Mouse (Mus musculus) kidney, postnatal 10 days (tissue): ENCODE results near the gene Ajuba.
A peak's percentile ranks its signal among the peaks of the same experiment; 100 is the strongest.
"Not testable (repeated sequence)": the region's sequence is repeated elsewhere in the genome, so short reads cannot be mapped to it uniquely, and the experiment has no call there.

Experiments
- DNase-seq: peaks from one replicate; pipeline ENCODE4 v3.0.0; 2021; ENCODE audit warnings: mixed read lengths

Ajuba gene

DNA sequence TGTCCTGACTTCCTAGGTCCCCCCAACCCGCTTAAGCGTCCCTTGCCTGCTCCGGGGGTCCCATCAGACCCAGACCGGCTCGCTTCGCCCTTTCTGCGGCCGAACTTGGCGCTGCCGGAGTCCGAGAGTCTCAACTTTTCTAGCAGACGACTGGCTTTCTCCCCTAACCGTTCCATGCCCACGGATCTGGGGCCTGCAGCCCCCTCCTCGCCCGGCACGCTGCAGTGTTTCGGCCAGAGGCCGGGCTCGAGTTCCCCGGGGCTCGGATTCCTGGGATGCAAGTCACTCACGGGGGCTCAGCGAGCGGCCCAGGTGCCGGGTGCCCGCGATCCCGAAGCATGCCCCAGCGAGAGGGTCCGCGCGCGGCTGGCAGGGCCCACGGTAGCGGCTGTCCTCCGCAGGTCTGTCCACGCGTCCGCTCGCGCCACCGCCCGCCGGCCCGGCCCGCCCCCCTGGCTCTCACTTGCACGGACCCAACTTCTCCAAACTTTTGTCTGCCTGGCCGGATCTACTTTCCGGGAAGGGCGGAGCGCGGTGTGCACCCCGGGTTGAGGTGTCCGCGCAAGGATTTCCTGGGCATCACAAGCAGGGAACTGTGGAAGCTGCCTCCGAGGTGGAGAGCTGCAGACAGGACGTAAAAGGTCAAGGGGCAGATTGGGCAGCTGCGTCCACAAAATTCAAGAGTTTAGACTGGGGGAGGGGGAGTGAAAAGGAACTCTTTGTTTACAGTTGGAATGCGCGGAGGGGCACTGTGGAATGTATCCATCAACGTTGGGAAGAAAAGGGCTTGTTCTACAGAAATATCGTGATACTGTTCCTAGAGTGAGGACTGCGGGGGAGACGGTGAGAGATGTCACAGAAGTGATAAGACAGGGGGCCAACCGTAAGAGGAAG is at the start of gene Ajuba:
Ajuba (minus strand) TSS at position 470 of the 894 bp plus-strand sequence.
- peak; percentile 96 for DNase-seq

DNA sequence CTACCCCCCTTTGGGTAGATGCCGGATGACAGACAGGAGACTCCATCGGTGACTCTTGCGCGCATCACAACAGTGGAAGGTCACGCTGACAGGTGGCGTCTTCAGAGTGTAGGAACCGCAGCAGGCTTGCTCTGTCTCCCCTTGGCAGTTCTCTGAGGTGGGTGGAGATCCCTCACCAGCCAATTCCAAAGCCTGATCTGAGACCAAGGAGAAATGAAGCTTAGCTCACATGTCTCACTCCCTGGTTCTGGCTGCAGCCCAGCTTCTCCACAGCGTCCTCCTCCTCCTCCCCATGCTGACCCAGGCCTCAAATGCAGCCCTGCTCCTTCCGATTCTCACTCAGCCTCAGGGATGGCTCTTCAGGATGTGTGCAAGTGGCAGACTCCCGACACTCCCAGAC is 47.6 kb upstream of the Ajuba start:
- no peak for DNase-seq

DNA sequence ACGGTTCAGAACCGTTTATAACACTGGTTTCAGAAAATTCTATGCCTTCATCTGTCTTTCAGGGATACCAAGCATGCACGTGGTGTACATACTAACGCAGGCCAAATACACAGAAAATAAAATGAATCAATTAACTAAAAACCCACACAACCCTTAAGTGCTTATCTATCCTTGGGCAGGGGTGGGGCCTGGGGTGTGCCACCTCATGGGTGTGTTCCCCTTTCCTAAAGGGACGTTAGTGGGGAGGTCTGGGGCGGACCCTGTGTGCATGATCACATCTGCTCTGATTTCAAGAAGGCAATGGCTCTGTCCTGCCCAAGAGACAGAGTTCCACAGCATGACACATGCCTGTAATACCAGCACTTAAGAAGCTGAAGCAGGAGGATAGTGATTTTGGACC is 46.0 kb upstream of the Ajuba start:
- no peak for DNase-seq

DNA sequence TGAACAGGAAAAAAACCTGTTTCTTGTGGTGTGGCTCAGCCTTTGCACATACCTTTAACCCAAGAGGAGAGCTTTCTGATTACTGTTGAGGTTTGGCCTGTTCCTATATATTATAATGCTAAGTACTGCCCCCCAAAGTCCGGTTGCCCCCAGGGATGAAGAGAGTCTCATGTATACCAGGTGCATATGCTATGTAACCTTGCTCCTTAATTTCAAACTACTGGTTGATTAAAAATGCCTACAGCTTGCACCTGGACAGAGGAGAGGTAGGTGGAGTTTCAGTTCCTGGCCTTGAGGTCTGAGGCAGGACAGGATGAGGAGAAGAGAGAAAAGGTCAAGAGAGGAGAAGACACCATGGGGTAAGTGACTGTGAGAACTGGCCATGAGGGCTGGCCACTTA is 43.8 kb upstream of the Ajuba start, which contains the start of gene Psmb11:
Psmb11 (plus strand) TSS at position 301 of the 400 bp plus-strand sequence.
- DNase-seq: no peak

DNA sequence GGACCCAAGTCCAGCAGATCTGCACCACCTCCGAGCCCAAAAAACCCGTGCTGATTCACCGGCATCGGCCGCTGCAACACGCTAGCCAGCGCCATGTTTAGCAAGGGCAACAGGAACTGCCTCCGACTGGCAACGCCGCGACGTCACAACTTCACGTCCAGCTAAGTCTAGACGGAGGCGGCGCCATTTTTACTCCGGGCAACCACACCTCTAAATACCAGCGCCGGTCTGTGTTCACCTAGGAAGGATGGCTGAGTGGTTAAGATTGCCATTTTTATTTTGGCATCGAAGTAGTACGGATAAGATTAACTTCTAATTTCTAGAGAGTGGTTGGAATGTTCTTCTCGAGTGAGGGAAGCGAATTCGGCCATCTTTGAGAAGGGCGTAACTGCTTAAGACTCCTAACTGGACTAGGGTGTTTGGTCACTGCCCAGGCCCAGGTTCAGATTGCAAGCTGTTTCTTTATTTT is 40.6 kb upstream of the Ajuba start, which contains the start of gene Psmb5:
Psmb5 (minus strand) TSS at position 126 of the 469 bp plus-strand sequence.
- DNase-seq: peak; percentile 94

DNA sequence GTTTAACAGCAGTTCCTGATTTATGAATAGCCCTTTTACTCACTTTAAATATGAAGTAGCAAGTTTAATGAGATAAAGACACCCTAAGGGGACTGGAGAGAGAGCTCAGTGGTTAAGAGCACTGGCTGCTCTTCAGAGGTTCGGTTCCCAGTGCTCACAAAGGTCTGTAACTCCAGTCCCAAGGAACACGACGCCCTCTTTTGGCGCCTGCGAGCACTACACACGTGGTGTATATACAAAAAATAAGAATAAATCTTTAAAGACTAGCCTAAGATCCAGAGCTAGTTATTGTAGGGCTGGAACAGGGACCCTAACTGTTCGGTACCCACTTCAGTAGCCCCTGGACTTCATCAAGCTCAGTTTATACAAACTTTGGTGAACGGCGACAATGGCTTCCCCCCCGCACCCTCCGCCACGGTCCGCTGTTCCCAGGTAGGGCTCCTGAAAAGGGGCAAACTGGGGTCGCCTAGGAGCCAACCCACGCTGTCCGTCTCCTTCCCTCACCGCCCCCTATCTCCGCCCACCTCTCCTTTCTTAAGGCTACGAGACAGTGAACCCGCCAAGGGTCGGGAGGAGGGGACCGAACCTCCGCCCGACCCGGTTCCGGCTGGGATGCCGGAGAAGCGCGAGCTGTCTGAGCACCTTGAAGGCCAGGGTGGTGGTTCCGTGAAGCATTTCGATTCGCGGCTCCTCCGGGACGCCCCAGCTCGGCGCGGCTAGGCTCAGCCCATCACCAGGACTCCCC is 40.0 kb upstream of the Ajuba start:
- DNase-seq: no peak

DNA sequence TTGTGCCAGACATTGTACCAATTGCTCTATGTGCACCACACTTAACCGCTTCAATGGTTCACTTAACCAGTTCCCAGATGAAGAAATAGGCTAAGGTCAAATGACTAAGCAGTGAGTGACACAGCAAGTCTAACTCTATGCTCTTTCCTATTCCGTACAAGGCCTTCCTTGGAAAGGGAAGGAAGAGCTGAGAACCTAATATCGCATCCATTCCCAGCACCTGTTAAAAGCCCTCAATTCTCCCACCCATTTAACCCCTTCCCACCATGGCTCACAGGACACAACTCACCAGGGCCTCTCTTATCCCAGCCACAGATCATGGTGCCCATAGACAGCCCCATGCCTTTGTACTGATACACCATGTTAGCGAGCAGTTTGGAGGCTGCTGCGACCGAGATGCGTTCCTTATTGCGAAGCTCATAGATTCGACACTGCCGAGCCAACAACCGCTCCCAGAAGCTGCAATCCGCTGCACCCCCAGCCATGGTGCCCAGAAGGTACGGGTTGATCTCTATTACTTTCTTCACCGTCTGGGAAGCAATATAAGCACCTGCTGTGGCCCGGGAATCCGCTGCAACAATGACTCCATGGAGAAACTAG is 39.0 kb upstream of the Ajuba start:
- no peak for DNase-seq

DNA sequence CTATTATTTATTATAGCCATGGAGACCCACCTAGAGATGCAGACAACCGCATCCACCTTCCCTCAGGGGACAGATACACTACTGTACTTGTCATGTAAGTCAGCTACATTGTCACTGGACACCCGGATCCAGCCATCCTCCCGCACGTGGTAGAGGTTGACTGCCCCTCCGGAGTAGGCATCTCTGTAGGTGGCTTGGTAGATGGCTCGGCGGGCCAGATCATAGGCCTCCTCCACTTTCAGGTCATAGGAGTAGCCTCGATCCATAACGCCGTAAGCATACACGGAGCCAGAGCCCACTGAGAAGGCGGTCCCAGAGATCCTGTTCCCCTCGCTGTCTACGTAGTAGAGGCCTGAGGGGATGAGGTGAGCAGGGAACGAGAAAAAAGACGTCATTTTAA is 36.8 kb upstream of the Ajuba start:
- not testable (repeated sequence) for DNase-seq

DNA sequence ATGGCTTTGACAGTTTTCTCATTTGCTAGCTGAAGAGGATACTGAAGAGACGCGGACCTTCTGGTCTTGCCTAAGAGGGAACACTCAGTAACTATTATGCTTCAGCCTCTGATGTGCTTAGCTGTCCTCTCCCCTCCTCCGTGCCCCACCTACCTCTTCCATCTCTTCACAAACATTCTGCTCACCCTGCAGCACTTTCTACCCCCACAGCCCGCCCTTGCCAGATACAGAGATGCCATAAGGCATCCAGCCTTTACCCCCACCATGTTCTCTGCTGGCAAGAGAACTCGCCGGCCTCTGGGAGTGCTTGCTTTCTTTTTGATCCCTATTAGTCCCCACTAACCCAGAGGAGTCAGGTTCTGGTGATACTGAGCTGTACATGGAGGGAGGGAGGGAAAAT is 33.3 kb upstream of the Ajuba start:
- no peak for DNase-seq

DNA sequence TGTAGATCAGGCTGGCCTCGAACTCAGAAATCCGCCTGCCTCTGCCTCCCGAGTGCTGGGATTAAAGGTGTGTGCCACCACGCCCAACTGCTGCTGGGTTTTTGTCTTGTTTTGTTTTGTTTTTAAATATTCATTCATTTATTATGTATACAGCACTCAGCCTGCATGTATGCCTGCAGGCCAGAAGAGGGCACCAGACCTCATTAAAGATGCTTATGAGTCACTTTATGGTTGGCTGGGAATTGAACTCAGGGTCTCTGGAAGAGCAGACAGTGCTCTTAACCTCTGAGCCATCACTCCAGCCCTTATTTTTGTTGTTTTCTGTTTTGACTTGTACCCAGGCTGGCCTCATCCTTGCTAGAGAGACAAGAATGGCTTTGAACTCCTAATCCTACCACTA is 32.6 kb upstream of the Ajuba start:
- peak; percentile 26 for DNase-seq

DNA sequence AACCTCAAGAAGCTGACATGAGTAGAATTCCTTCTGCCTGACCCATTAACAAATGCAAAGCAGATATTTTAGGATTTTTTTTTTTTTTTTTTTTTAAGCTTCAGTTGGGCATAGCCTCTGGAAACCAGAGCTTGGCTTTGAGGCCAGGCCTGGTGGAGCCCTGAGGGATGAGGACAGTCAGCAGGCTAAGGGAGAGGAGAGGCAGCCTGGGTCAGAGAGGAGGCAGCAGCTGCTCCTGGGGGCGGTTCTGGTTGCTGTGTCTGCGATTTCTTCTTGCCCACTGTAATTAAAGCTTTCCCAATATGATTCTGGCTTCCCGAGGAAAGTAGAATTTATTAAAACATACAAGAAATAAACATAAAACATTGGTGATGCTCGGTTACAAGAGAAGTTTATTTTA is 31.9 kb upstream of the Ajuba start:
- no peak for DNase-seq

DNA sequence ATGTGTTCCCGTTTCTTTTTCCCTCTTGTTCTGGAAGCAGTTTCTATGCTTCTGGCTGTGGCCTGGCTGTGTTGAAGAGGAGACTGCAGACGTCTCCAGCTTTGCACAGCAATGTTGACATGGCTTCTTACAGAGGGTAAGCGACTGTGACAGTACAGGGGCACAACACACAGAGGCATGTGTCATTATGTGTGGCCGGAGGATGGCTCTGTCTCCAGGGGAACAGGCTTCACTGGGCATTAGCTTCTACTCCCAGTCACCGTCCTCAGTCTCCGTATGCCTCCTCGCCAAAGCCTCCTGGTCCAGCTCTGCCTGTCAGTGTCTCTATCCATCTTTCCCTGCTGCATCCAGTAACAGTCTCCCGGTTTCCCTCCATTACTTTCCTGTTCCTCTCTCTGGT is 29.9 kb upstream of the Ajuba start:
- DNase-seq: no peak

DNA sequence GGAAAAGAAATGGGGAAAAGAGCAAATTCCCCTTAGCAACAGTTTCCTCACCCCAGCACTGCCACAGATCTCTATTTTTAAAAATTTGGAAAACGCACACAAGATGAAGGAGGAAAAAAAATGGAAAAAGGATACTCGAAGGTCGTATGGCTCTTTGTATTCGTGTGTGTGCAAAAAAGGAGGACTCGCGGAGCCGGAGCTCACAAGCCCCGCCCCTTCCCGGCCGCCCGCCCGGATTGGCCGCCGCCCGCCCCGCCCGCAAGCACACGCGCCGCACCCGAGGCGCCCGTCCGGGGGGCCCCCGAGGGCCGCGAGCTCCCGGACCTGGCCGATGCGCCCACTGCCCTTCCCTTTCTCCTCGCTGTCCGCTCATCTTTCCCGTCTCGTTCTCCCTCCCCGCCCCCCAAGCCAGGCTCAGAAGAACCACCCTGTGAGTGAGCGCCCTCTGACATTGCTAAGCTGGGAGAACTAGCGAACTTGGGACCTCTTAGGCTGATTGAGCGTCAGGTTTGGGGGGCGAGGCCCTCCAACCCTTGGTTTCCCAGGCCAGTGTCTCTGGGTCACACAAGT is 28.5 kb upstream of the Ajuba start, which contains the start of gene 4931414P19Rik:
4931414P19Rik (minus strand) TSS at position 242 of the 570 bp plus-strand sequence.
- DNase-seq: peak; percentile 94

DNA sequence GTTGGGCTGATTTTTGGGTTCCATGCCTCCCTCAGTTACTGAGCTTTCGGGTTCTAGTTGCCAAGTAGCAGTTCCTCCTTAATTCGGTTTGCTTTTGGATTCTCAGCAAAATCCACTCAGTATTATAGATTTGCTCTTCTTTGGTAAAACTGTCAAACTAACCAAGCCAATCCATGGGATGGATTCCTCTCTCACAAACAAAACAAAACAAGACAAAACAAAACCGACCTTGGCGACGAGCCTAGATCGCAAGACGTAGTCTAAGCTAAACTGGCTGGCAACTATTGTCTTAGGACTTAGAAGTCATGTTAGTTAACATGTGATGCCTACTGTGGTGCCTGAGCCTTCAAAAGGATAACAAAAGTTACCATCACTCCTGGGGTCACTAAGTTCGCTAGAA is 26.3 kb upstream of the Ajuba start:
- no peak for DNase-seq

DNA sequence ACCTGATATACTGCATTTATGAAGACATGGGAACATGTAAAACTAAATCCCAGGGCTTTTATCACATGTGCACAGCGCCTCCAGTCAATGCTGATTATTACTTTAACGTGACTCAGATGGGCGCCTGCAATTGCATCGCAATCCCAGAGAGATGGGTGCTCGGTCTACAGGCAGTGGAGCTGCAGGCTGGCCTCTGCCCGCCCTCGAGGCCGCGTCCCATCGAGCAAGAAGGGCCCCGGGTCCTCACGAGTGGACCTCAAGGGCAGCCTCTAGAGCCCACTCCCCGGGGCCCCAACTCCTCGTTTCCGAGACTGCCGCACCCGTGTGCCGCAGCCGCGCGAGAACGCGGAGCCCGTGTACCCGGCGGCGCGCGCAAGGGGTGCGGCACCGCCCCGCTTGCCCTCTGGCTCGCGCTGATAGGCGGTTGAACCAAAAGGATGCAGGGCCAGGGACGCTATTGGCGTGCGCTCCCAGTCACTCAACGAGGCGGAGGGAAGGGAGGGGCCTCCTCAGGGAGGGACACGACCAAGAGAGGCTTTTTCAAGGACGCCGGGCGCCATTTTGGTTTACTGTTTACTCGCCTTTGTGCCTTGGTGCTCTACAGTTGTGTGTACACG is 25.8 kb upstream of the Ajuba start:
- peak; percentile 98 for DNase-seq

DNA sequence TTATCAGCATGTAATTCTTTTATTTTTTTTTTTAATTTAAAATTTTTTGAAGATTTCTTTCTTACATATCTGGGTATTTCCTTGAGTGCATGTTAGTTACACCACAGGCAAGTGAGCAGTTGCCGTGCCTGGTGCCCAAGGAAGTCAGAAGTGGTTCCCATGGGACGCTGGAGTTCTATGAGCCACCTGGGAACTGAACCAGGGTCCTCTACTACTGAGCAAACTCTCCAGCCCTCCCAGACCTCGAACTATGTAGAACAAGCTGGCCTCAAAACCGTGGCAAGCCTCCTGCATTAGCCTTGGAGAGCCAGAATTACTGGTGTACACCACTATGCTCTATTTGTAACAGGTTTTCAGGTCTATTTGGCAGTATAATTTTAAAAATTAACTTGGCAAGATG is 25.3 kb upstream of the Ajuba start:
- DNase-seq: peak; percentile 23

DNA sequence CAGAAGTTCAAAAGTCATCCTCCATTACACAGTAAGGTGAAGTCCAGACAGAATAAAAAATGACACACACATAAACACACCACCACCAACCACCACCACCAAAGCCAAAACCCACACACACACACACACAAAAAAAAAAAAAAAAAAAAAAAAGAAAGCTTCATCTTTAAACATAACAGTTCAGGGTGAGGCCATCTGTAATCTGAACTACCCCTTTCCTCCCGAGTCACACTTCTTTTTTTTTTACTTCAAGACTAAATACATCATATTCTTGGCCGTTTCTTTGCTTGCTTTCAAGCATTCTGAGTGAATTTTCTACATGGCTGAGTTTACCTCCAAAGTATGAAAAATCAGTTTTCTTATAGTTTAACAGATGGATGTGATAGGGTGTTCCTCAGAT is 24.2 kb upstream of the Ajuba start:
- DNase-seq: no peak

DNA sequence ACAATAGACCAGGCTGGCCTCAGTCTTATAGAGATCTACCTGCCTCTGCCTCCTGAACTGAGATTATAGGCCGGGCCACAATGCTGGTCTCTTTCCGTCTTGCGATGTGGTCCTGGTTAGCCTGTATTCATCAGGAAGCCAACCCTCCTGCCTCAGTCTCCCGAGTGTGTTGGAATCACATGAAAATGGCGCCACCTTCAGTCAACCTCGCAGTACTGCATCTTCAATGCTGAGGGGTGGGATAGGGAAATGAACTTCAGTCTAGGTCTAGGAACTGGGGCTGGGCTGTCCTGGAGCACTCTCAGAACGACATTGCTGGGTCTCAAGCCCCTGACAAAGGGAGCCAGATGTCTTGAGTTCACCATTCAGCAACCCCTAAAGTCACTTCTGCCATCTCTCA is 19.7 kb upstream of the Ajuba start:
- no peak for DNase-seq

DNA sequence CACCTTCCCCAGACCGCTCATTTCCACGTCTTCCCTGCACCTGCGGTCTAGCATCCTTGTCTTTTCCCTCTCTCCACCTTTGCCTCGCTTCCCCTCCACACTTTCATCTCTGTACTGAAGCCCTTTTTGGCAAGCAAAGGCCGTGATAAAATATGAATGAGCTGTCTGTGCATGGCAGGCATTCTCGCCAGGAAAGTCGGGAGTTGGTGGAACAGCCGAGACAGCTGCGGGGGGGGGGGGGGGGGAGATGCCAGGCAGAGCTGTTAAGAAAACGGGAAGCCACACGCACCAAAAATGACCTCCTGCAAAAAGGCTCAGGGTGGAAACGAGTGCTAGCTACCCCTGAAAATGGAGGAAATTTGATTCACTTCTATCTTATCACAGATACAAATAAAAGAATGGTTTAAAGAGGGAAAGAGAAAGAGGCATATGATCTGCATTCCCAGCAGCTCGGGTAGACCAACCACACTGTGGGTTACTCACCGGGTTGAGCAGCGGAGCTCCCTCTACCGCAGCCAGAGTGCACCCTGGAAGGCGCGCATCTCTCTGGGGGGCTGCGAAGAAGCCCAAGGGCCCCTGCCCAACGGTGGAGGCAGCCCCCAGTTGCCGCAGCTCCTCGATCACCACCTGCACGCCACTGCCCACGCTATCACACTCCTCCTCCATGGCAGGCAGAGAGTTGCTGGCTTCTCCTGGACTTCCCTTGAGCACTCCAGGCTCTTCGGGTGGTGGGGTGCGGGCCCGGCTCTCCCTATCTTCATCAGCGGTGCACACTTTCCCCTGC is 17.5 kb upstream of the Ajuba start:
- no peak for DNase-seq

DNA sequence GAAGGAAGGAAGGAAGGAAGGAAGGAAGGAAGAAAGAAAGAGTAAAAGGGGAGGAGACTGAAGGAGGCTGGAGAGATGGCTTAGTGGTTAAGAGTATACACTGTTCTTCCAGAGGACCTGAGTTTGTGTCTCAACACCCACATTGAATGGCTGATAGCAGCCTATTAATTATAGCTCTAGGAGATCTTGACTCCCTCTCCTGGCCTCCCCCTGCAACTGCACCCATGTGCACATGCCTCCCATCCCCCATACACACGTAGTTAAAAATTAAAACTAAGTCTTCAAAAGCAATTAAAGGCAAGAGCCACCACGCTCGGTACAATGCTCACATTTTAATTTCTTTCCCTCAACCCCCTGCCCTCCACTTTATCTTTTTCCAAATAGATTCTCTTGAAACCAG is 16.7 kb upstream of the Ajuba start:
- DNase-seq: no peak

DNA sequence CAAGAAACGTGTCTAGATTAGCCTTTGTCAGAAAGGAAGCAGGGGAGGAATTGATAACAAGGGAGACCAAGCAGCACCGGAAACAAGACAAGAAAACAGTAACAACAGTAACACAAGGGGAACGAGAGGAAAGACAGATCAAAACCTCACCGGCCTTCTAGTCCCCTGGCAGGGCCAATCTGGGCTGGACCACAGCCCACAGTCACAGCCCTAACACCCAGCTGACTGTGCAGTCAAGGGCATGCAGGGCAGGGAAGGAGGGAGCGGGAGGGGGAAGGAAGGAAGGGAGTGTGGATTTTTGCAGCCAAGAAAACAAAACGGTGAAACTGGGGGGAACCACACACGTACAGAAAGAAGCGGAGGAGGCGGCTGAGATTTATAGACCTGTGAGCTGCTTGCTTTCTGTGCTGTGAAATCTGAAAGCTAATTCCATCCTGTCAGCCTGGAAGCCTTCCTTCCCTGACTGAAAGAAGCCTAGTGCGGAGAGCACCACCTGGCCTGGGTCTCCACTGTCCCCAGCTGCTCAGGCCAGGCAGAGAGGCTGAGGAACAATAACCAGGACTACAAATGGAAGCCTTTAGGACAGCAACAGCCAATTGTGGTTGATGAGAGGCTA is 15.1 kb upstream of the Ajuba start:
- DNase-seq: peak; percentile 61
